Mouse (Mus musculus) adipose tissue, adult 10 weeks (tissue): ENCODE results near the gene Eef1akmt2. TPM values are rescaled to one million over a fixed set of nuclear protein-coding genes. Genes with fewer than 3 reads are reported as not detected.

Source experiments
- polyA plus RNA-seq: library from polyadenylated mRNA; stranded (reverse); fragments of 350-450 nt; fragmentation: Illumina TruSeq; extraction: RNeasy Lipid Tissue Mini Kit (QIAGEN cat#74804); gene quantifications from one replicate; pipeline ENCODE4 v1.2.3, GENCODE M21; 2014; ENCODE audit warnings: low read depth, low replicate concordance

Eef1akmt2 gene
- 25.5 TPM for polyA plus RNA-seq

GRCm38 (mm10) chr7:132852173-132852844 is at the start of gene Eef1akmt2:
Gene Eef1akmt2, minus strand, starts transcription at chr7:132852673.

GRCm38 (mm10) chr7:132859042-132859958 is 6.8 kb upstream of the Eef1akmt2 start, which contains the start of gene Abraxas2:
Gene Abraxas2, plus strand, starts transcription at chr7:132859225.

GRCm38 (mm10) chr7:132813416-132814088 is 38.9 kb downstream of the Eef1akmt2 start, which contains the start of gene Fam53b:
Gene Fam53b, minus strand, starts transcription at chr7:132813886.

Other genes starting within 250 kb of the Eef1akmt2 start
- 18.3 TPM for gene Lhpp, start 242.0 kb downstream of the Eef1akmt2 start, polyA plus RNA-seq
- 20.7 TPM for gene Fam53b, start 38.8 kb downstream of the Eef1akmt2 start, polyA plus RNA-seq
- gene Abraxas2, start 6.6 kb upstream of the Eef1akmt2 start, polyA plus RNA-seq: 20.7 TPM
- gene Zranb1, start 78.5 kb upstream of the Eef1akmt2 start, polyA plus RNA-seq: 18.6 TPM